Mouse (Mus musculus) effector memory CD4-positive, alpha-beta T cell, adult 5 months (primary cell): ENCODE results near the gene Tspan15. TPM values are rescaled to one million over a fixed set of nuclear protein-coding genes. Genes with fewer than 3 reads are reported as not detected.

ENCODE experiments used
- polyA plus RNA-seq: library from polyadenylated mRNA; unstranded; fragments of 100-300 nt; shearing (Covaris generic); gene quantifications from one replicate; pipeline ENCODE4 v1.2.1, GENCODE M21; 2017

The Tspan15 gene
- polyA plus RNA-seq, result 0.10 TPM

DNA sequence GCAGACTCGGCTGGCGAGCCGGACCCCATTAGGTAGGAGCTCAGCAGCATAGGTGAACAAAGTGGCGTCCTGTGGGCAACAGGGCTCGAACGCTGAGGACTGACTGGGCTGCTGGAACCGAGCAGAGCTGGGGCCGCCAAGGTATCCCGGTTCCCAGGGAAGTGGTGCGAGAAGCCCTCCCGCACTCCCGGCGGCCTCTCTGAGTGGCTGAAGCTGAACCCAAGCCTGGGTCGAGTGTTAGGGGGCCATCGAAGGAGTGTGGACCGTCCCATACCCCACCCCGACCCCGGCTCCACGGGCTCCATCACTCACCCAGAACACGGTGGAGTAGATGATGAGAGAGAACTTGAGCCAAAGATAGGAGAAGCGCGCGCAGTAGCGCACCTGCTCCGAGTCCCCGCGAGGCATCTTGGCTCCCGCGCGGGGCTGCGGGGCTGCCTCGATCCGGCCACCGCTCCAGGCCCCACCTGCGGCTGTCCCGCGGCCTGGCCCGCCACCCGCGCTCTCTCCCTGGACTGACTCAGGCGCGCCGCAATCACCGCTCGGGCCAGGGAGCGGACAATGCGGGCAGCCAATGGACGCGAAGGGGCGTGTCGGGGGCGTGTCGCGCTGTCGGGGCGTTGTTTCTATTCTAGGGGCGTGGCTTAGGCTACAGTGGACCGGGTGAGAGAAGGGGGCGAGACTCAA is at the start of gene Tspan15:
TSS of gene Tspan15 (minus strand) at position 544 of the 687 bp plus-strand sequence.

DNA sequence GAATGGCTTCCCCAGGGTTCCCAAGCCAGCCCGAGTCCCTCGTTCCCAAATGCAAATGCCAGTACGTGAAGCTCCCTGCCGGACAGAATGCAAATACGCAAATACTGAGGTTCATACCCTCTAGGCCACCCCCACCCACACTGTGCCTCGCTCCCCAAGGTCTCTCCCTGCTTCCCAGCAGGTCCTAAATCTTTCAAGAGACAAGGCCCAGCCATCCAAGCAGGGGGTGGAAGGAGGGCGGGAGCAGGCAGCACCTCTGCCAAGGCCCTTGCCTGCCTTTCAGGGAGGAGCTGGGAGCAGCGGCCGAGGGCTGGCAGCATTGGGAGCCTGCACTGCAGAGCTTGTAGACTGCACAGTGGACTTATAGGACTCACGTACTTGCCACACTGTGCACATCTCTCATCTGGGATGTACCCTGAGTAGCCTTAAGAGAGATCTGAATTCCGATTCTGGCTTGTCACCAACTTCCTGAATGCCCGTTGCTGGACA is 21.0 kb upstream of the Tspan15 start, which contains the start of gene Tacr2:
TSS of gene Tacr2 (plus strand) at position 439 of the 489 bp plus-strand sequence.

DNA sequence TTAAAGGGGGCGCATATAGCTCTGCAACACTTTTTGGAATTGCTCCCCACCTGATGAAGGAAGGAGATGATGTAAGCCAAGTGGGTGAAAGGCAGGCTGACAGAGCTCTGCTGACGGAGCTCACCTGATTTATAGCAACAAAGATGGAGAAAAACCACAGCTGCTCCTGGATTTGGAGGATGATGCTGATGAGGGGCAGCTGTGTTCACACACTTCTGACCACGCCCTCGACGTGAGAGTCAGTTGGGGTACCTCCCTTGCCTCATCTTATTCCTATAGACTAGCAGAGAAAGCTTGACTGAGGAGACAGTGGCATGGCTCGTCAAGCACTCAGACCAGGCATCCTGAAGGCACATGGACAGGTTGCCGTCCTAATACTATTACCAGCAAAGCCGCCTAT is 87.2 kb downstream of the Tspan15 start, which contains the start of gene Fam241b:
TSS of gene Fam241b (minus strand) at position 101 of the 400 bp plus-strand sequence.

Other genes with a start within 250 kb of the Tspan15 start
- gene Neurog3, start 98.2 kb downstream of the Tspan15 start, polyA plus RNA-seq, result not detected
- 4.9 TPM for gene Fam241b, start 87.3 kb downstream of the Tspan15 start, polyA plus RNA-seq
- not detected for gene Tacr2, start 21.2 kb upstream of the Tspan15 start, polyA plus RNA-seq
- gene Hk1, start 148.7 kb upstream of the Tspan15 start, polyA plus RNA-seq, result 81.8 TPM
- not detected for gene Hkdc1, start 191.2 kb upstream of the Tspan15 start, polyA plus RNA-seq
- gene 4930507D05Rik, start 218.2 kb upstream of the Tspan15 start, polyA plus RNA-seq, result 0.35 TPM
- gene Supv3l1, start 218.5 kb upstream of the Tspan15 start, polyA plus RNA-seq, result 22.1 TPM